Mouse (Mus musculus) small intestine, adult 2 months (tissue): ENCODE data around the gene Haao. TPM values are rescaled to one million over a fixed set of nuclear protein-coding genes. Genes with fewer than 3 reads are reported as not detected.

Experiments
- H3K27ac ChIP-seq: fragments of 200-500 bp; 2 replicates; pipeline ENCODE4 v1.5.1; 2012; ENCODE audit warnings: low read depth, low read length, control low read depth, inconsistent platforms; ENCODE audit not compliant: insufficient read depth
- H3K27me3 ChIP-seq: fragments of 200-500 bp; 2 replicates; pipeline ENCODE4 v1.6.1; 2012; ENCODE audit warnings: mild to moderate bottlenecking, moderate library complexity, low read length, inconsistent platforms; ENCODE audit not compliant: control insufficient read depth, insufficient read depth
- H3K36me3 ChIP-seq: fragments of 200-500 bp; 2 replicates; pipeline ENCODE4 v1.6.1; 2012; ENCODE audit warnings: mild to moderate bottlenecking, low read length, control low read depth, inconsistent platforms; ENCODE audit not compliant: control insufficient read depth, insufficient read depth
- H3K4me1 ChIP-seq: fragments of 200-500 bp; 2 replicates; pipeline ENCODE4 v1.6.1; 2012; ENCODE audit warnings: low read length, inconsistent platforms, mixed read lengths; ENCODE audit not compliant: control insufficient read depth, insufficient read depth, insufficient read length
- H3K4me3 ChIP-seq: fragments of 200-500 bp; 2 replicates; pipeline ENCODE4 v1.5.1; 2012; ENCODE audit warnings: low read depth, mild to moderate bottlenecking, control low read depth, inconsistent platforms, low read length, moderate library complexity
- CTCF ChIP-seq: fragments of 200-500 bp; IDR thresholded peaks from 2 replicates; pipeline ENCODE4 v1.5.1; 2012; ENCODE audit warnings: low read depth, mild to moderate bottlenecking, control low read depth, inconsistent platforms, low read length, moderate library complexity, mixed read lengths; ENCODE audit not compliant: insufficient replicate concordance, insufficient read length; ENCODE audit errors: extremely low read depth
- POLR2A ChIP-seq: fragments of 200-500 bp; IDR thresholded peaks from 2 replicates; pipeline ENCODE4 v1.6.1; 2012; ENCODE audit warnings: low read depth, mild to moderate bottlenecking, control low read depth, inconsistent platforms, low read length, moderate library complexity
- WGBS: fragments of 180-500 bp; shearing (Covaris S2); methylation state at CpG from one replicate; pipeline ENCODE4 v1.1.7; 2018; 5-methylcytosine and 5-hydroxymethylcytosine counted together
- polyA plus RNA-seq: library from polyadenylated mRNA; depleted of rRNA; stranded (reverse); fragments of >200 nt; gene quantifications from 2 replicates; pipeline ENCODE4 v1.2.3, GENCODE M21; 2012

Gene Haao
- polyA plus RNA-seq, 1 experiment, result 5.8 TPM

GRCm38 (mm10) chr17:83859639-83860038, 11.9 kb upstream of the Haao start:
- no peaks in the 10 kb centered on the region for H3K36me3 ChIP-seq
- H3K4me3 ChIP-seq, result no peak overlapping the region
- H3K4me1 ChIP-seq, result no peaks in the 10 kb centered on the region; the same call in 1 of the 2 replicates
- H3K27ac ChIP-seq, result no peak overlapping the region
- no peak for TF ChIP-seq POLR2A
- TF ChIP-seq CTCF, result no peak
- 86% methylated on average over 4 of the region's 4 CpGs for WGBS
- H3K27me3 ChIP-seq, result no peaks in the 10 kb centered on the region

- no peak overlapping the region for H3K27ac ChIP-seq
- no peaks in the 10 kb centered on the region for H3K36me3 ChIP-seq
- TF ChIP-seq CTCF, result no peak
- no peak for TF ChIP-seq POLR2A
- H3K4me1 ChIP-seq, result no peaks in the 10 kb centered on the region; the same call in 1 of the 2 replicates
- no peak overlapping the region for H3K4me3 ChIP-seq
- H3K27me3 ChIP-seq, result no peaks in the 10 kb centered on the region
- WGBS, result 67% methylated on average over 7 of the region's 7 CpGs
Measured at GRCm38 (mm10) chr17:83858413-83858812, 10.7 kb upstream of the Haao start.

DNA sequence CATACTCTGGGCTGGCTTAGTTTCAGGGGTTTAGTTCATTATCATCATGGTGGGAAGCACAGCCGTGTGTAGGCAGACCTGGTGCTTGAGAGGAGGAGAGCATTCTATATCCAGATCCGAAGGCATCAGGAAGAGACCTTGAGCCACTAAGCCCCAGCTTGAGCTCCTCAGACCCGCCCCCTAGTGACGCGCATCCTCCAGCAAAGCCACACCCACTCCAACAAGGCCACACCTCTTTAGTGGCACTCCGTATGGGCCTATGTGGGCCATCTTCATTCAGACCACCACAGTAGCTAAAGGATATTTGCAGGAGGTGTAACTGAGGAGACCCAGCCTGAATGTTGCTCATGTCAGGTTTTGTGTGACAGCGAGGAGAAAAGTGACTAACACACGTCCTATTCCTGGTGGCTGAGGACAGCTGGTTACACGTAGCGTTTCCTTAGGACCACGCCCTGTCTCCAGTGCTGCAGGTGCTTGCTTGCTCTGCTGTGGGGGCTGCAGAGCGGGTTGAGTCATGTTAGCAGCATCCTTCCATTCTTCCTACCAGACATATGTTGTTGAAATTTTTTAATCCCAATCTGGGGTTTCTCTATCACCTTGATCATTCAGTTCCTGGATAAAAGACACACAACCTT, 6.6 kb upstream of the Haao start:
- no peak for TF ChIP-seq POLR2A
- WGBS, result 17% methylated on average over 12 of the region's 12 CpGs
- no peaks in the 10 kb centered on the region for H3K27me3 ChIP-seq
- H3K36me3 ChIP-seq, result no peaks in the 10 kb centered on the region
- H3K4me1 ChIP-seq, result no peaks in the 10 kb centered on the region
- H3K4me3 ChIP-seq, result peak overlapping the region; percentile 48
- no peak overlapping the region for H3K27ac ChIP-seq

DNA sequence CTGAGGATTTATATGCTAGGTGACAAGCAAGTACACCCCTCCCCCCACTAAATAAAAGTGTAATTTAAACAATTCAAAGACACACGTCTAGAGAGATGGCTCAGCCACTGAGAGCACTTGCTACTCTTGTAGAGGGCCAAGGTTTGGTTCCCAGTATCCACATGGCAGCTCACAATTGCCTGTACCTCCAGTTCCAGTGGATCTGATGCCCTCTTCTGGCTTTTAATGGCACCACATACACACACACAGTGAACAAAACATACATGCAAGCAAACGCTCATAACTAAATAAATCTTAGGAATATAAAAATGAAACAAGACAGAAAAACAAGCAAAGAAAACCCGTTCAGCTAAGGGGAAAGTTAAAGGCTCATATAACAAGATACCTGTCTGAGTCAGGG, 6.1 kb upstream of the Haao start:
- Histone ChIP-seq H3K4me3 (no peak overlapping the region; the same call in 1 of the 2 replicates), H3K27ac (no peak overlapping the region), H3K27me3 (no peaks in the 10 kb centered on the region), H3K4me1 (no peaks in the 10 kb centered on the region; the same call in 1 of the 2 replicates), H3K36me3 (no peaks in the 10 kb centered on the region)
- 46% methylated on average over 3 of the region's 3 CpGs for WGBS
- TF ChIP-seq POLR2A, result no peak
- no peak for TF ChIP-seq CTCF

- no peak overlapping the region for H3K4me3 ChIP-seq
- H3K27me3 ChIP-seq, result no peaks in the 10 kb centered on the region
- TF ChIP-seq CTCF, result no peak
- TF ChIP-seq POLR2A, result no peak
- 79% methylated on average over 5 of the region's 5 CpGs for WGBS
- peaks cover 16% of the 10 kb centered on the region; the same call in 1 of the 2 replicates for H3K4me1 ChIP-seq
- no peaks in the 10 kb centered on the region for H3K36me3 ChIP-seq
- no peak overlapping the region for H3K27ac ChIP-seq
Measured at GRCm38 (mm10) chr17:83850864-83851263, 3.1 kb upstream of the Haao start.

DNA sequence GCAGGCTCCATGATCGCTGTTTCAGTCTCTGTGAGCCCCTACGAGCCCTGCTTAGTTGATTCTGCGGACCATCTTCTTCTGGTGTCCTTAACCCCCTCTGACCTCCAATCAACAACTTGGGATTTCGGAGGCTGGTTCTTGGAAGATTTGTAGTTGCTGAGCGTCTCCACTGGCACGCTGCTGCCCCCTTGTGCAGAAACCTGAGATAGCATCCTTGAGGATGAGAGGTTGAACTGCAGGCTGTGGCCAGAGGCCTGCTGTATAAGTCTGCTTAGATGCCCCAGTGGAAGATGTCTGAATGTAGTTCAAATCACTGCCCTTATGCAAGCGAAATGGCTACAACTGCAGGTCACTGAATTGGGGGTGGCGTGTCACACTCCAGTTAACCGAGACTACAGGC, 2.7 kb upstream of the Haao start:
- Histone ChIP-seq H3K36me3 (no peaks in the 10 kb centered on the region), H3K27ac (no peak overlapping the region), H3K4me3 (no peak overlapping the region), H3K27me3 (no peaks in the 10 kb centered on the region), H3K4me1 (peaks cover 16% of the 10 kb centered on the region; the same call in 1 of the 2 replicates)
- 20% methylated on average over 9 of the region's 9 CpGs for WGBS
- peak; percentile 95; the same call in 1 of the 2 replicates for TF ChIP-seq CTCF
- TF ChIP-seq POLR2A, result no peak

- TF ChIP-seq CTCF, result no peak
- TF ChIP-seq POLR2A, result no peak
- 89% methylated on average over 5 of the region's 5 CpGs for WGBS
- Histone ChIP-seq H3K27me3 (no peaks in the 10 kb centered on the region), H3K36me3 (no peaks in the 10 kb centered on the region), H3K4me3 (no peak overlapping the region), H3K27ac (no peak overlapping the region), H3K4me1 (peaks cover 16% of the 10 kb centered on the region; the same call in 1 of the 2 replicates)
Measured at GRCm38 (mm10) chr17:83849717-83850116, 2.0 kb upstream of the Haao start.
